Mouse (Mus musculus) lung, adult 2 months (tissue): Measurements from ENCODE around the gene St14.

Experiments
- CTCF ChIP-seq: fragments of 200-500 bp; IDR thresholded peaks from 2 replicates; pipeline ENCODE4 v1.5.1; 2011; ENCODE audit warnings: mild to moderate bottlenecking, low read length, control low read depth; ENCODE audit not compliant: insufficient read depth
- POLR2A ChIP-seq: fragments of 200-500 bp; IDR thresholded peaks from 2 replicates; pipeline ENCODE4 v1.6.1; 2011; ENCODE audit warnings: low read depth, mild to moderate bottlenecking, control low read depth, low read length, borderline replicate concordance; ENCODE audit errors: extremely low read depth

- TF ChIP-seq POLR2A (no peak), CTCF (no peak)
Observed at GRCm38 (mm10) chr9:31145272-31145925, 13.7 kb upstream of the St14 start.
